Mouse (Mus musculus): ENCODE data around the gene Gne.
"Not testable (repeated sequence)": the region's sequence is repeated elsewhere in the genome, so short reads cannot be mapped to it uniquely, and the experiment has no call there.

Gene Gne

DNA sequence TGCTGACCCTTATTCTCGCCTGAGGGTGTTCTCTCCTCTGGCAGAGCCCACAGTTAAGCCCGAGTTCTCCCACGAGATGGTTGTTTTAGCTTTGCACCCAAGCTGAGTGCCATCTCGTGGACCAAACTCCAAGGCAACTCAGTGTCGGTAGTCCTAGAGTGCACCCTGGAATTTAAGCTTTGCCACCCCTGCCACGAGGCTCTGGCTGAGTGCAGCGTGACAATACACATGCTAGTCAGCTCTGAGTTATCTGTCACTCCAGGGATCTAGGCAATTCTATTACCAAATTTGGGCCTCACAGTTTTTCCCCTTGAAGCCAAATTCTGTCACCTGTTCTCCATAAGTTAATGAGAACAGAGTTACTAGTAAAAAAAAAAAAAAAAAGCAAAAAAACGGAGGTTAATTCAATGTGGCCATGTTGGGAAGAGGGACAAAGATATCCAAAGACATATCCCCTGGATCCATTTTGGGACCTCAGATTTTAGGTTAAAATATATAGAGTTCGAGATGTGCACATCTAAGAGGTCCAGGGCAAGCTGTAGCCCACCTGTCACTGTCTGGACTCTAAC, 11.0 kb downstream of the Gne start:
- DNase-seq (ENCODE audit: extremely low read depth, low read depth) = no peak

DNA sequence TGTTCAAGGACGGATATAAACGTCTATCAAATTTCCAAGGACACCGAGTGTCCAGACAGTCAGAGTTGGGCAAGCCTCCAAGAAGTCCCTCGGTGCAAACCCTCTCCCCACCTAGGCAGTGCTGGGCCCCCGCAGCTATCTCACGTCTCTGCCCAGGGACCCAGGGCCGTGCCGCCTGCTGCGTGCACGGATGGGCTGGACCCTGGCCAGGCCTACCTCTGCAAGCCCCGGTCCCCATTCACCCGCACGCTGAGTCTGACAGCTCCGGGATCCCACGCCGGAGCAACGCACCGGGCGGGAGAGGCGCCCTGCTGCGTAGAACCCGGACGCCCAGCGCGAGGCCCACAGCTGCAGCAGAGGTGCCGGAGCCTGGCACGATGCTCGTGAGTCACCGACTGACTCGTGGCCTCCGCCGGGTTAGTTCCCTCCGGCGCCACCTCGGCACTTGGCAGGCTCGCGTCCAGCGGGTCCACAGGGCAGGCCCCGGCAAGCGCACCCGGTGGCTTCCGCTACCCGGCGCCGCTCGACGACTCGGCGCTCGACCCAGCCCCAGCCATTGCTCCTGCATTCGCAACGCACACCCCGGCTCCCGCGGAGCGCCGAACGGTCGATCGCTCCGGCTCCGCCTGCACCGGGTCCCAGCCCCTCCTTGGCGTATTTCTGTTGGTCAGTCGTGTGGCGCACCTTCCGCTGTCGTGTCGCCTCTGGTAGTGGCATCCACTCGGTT, 11.7 kb downstream of the Gne start:
- DNase-seq (ENCODE audit: extremely low read depth, low read depth) = peak; percentile 73

DNA sequence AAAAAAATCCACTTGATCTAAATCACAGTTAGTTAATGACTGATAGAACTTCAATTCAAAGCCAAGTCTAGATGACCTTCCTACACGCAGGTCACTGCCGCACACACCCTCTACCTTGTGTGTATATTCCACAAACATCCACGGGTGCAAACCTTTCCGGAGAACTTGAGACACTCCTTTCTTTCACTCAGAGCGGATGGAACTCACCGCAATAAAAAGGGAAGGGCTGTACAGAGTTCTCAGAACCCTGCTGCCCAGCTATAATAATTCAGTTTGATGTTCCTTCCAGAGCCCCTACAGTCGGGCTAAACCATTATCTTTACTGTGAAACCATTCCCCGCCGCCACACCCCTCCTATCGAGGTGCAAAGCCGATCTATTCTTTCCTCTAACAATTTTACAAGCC, 12.2 kb downstream of the Gne start:
- DNase-seq (ENCODE audit: extremely low read depth, low read depth) = peak; percentile 79

DNA sequence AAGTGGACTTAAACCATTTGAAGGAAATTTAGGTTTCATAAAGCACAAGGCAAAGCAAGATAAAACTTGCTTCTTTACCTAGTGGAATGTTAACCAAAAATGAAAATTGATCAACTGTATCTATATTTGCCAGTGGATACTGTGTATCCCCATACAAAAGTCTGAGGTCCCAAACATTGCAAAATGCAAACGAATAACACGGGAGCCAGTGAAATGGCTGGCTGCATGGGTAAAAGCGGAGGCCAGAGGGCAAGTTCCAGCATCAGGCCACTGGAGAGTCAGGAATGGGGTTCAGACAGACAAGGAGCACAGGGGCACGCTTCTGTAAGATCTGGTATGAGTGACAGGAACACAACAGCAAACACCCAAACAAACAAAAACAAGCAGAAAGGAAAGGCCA, 13.3 kb downstream of the Gne start:
- no peak for DNase-seq (ENCODE audit: extremely low read depth, low read depth)

DNA sequence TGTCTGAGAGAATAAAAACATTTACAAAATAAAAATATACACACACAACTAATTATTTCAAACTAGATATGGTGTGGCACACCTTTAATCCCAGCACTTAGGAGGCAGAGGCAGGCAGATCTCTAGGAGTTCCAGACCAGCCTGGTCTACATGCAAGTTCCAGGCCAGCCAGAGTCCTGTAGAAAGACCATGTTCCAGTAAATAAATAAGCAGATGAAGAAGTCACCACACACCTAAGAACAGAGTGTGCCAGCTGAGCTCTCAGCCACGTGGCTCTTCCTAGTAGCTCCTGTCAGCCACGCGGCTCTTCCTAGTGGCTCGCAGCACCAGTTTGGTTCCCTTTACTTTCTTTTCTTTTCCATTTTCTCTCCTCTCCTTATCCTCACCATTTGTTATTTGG, 14.6 kb downstream of the Gne start:
- DNase-seq (ENCODE audit: extremely low read depth, low read depth) = no peak

DNA sequence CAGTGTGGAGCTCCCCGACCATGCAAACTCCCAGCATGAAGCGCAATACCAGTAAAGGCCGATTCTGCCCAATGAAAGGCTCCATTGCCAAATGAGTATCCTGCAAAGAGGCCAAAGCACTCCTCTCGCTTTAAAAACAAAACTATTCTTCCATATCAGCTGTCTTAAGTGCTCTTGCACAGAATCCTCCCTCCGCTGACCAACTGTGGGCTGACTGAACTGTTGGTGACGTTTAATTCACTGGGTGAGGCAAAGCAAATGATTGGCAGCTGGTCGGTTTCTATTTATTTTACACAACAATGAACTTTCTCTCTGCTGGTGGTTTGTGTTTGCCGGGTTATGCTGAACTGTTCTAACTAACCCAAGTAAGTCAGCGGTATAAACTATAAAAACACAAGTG, 15.2 kb downstream of the Gne start:
- DNase-seq (ENCODE audit: extremely low read depth, low read depth) = no peak

DNA sequence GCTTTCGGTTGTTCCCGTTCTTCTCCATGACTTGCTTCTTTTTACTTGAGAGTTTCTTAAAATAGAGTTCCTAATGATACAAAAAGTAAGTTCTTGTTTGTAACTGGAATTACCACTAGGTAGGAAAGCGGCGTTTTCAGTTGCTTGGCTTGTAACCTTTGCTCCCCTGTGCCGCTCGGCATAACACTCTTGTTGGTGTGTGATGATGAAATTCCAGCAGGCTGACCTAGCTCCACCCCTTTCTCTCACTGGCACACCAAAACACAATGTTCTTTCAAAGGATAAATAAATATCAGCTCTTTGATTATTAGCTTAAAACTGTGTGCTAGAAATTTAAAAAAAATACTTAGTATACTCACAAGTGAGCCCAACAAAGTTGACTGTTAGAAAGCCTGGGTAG, 17.1 kb downstream of the Gne start:
- DNase-seq (ENCODE audit: extremely low read depth, low read depth) = no peak

DNA sequence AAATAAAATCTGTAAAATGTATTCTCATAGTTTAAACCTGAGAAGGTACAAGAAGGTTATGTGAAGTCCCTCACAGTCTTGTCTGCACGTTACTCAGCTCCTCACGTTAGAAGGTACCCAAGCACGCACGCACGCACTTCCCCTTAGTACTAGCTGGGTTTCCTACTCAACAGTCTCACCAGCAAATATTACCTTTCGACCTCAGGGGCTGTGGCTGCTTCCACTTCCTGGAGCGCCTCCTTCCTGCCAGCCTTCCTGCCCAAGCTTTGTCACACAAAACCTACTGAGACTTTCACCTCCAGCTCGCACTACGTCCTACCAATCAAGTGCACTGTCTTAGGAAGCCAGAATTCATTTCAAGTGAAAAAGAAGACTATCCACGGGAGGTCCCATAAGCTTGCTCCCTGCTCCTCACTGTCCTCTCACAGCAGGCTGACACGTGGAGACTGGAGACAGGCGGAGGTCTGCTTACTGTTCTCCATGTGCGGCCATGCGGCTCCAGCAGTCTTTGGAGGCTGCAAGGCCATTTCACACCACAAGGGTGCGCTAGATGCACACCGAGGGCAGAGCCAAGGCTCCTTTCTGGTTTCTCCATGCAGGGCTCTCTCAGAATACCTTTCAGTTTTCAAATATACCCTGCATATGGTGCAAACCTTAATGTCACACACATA, 18.5 kb downstream of the Gne start:
- peak; percentile 57 for DNase-seq (ENCODE audit: extremely low read depth, low read depth)

DNA sequence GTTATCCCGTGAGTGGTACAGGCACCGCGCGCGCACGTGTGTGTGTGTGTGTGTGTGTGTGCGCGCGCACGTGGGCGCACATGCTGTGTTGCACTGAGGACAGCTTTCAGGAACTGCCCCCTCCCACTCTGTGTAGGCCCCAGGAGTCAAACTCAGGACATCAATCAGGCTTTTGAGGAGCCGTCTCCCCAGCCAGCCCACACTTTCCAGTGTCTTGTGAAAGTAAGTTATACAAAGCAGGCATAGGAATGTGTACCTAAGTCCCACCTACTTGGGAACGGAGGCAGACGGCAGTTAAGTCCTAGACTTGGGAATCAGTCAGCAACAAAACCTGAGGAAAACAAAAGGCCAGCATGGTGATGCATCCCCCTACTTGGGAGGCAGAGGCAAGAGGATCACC, 21.2 kb downstream of the Gne start:
- no peak for DNase-seq (ENCODE audit: extremely low read depth, low read depth)

DNA sequence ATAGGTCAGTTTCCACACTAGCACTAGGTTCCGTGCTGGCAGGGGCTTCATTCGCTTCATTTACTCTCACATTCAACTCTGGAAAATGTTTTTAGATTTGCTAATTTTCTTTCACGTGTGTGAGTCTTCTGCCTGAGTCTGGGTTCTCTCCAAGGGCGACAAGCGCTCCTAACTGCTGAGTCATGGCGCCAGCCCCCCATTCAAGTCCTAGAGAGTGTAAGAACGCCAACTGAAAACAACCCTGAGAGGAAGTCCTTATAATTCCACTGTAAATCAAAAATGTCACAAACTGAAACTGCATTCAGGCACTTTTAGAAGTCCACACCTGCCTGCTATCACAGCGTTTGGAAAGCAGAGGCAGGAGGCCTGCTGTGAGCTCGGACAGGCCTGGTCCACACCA, 21.9 kb downstream of the Gne start:
- DNase-seq (ENCODE audit: extremely low read depth, low read depth) = no peak

DNA sequence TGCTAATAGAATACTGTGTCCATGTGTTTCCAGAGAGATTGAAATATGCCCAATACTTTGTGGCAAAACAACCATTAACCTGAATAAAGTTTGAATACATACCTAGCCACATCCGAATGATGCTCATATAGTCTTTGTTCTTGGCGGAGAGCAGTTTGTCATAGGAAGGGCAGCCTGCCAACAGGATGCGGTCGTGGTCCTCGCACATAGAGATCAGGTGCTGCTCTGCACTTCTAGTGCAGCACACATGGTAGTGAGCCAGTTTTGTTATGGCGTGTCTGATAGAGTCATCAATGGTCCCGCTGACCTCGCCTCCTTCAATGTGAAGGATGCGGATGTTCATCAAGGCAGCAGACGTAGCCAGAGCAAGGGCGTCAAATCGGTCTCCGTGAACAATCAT, 24.3 kb downstream of the Gne start:
- DNase-seq (ENCODE audit: extremely low read depth, low read depth) = no peak

DNA sequence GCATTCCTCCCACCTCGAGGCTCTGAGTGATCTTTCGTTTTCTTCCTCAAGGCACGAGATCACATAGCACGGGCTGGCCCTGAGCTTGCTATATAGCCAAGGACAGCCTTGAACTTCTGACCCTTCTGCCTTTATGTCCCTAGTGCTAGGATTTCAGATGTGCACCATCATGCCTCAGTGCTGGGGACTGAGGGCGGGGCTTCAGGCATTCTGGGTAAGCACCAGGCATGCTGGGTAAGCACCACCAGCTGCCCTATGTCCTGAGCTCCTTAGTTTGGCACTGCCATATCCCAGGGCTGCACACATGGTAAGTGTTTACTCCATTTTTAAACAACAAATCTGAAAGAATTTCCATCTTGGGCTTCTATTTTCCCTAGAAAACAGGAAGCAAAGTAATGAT, 34.2 kb downstream of the Gne start:
- no peak for DNase-seq (ENCODE audit: extremely low read depth, low read depth)

DNA sequence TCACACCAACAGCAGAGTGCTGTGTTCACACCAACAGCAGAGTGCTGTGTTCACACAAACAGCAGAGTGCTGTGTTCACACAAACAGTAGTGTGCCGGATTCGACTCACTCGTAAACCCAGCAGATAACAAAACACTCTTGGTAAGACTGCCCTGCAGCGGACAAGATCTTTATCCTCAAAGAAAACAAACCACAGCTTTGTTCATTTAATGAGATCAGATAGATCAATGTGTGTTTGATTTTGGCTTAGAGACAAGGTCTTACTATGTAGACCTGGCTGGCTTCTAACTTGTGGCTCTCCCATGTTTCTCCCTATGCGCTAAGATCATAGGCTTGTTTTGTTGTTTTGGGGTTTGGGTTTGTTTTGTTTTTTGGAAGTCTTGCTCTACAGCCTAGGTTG, 37.9 kb downstream of the Gne start:
- DNase-seq (ENCODE audit: extremely low read depth, low read depth) = no peak

DNA sequence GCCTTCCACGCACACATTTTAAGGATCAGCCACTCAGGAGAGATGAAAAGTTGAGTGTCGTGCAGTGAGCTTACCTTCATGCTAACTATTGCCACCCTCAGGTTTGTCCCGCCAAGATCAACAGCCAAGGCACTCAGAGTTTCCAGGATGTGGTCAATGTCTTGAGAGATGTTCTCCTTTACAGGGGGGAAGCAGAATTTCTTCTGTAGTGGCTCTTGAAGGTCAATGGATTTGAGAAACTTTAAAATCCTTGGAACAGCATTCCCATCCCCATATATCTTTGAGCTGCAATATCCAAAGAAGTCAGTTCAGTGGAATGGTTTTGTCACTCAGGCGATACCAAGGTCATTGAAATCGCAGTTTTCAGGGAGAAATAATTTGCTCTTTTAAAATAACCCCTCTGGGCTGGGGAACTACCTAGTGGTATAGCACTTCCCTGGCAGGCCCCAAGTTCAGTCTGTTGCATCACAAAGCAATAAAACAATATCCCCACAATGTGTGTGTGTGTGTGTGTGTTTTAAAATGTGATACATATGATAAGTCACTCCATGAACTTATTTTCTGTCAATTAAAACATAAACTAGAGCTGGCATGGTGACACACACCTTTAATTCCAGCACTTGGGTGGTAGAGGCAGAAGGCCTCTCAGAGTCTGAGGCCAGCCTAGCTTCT, 39.2 kb downstream of the Gne start:
- no peak for DNase-seq (ENCODE audit: extremely low read depth, low read depth)

DNA sequence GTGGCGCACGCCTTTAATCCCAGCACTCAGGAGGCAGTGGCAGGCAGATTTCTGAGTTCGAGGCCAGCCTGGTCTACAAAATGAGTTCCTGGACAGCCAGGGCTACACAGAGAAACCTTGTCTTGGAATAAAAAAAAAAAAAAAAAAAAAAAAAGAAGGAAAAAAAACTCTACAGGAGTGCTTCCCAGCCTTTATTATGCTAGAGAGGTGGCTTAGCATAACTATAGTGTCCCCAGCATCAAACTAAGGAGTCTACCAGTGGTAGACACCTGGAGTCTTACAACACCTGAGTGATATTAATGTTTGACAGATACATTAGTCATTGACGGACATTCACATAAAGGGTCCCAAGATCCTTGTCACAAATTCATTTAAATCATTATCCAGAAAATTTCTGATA, 40.8 kb downstream of the Gne start:
- not testable (repeated sequence) for DNase-seq (ENCODE audit: extremely low read depth, low read depth)

DNA sequence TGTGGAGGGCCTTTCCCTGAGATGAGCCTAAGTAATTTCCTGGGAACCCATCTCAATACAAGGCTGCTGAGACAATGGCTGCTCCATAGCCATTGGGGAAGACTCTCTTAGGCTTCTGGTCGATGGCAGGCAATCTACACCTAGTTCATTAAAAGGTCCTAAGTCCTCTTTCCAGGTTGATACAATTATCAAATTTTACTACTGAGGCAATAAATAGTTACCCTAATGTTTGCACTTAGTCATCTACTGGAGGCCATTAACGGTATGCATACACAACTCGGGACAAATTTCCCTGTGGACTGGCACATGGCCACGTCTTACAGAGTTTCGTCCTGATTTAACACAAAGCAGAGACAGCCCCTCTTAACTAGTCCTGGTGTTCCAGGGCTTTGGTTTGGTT, 41.5 kb downstream of the Gne start:
- DNase-seq (ENCODE audit: extremely low read depth, low read depth) = no peak

DNA sequence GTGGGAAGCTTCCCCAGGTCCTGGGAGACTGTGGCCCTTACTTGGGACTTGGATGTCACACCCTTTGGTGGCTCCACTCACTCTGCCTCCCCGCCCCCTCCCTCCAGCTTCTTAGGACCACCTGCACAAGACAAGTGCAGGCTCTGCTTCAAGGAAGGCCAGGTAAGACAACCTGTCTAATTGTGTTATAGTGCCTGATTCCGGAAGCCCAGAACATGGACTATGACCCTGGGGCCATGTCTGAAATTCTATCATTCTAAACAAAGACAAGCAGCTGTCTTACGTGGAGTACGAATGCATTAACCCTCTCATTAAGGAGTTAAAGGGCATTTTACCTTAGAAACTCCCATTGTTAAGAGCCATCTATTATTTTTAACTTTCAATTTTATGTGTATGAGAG, 43.2 kb downstream of the Gne start:
- no peak for DNase-seq (ENCODE audit: extremely low read depth, low read depth)

DNA sequence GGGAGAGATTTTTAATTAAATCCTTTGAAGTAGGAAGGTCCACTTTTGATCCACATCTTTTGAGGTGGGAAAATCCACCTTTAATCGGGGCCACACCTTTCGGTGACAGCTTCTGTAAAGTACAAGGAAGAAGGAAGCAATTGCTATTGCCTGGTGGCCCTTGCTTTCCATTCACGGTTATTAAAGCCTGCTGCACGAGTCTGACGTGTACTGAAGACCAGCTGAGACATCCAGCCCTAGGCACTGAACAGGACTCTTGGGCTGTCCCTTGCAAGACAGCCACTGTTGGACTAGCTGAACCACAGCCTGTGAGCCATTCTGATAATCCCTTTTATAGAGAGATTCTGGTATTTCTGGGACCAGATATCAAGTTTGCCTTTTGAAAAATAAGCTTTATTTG, 47.5 kb downstream of the Gne start:
- no peak for DNase-seq (ENCODE audit: extremely low read depth, low read depth)

DNA sequence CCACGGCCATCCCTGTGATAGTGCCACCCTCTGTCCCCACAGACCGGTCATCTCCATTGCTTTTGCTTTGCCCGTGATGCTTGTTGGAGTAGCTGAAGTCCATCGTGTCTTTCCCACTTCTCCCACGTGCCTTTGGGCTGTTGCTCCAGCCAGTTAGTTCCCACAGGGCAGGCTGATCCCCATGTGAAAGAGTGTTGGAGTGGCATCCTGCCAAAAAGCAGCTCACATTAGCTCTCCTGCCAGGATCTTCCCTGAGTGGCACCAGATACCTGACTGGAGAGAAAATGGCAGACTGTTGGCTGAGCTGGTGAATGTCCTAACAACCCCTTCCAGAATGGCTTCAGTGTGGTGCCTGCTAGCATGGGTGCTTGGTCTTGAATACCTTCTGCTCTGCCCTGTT, 52.5 kb downstream of the Gne start:
- DNase-seq (ENCODE audit: extremely low read depth, low read depth) = no peak

DNA sequence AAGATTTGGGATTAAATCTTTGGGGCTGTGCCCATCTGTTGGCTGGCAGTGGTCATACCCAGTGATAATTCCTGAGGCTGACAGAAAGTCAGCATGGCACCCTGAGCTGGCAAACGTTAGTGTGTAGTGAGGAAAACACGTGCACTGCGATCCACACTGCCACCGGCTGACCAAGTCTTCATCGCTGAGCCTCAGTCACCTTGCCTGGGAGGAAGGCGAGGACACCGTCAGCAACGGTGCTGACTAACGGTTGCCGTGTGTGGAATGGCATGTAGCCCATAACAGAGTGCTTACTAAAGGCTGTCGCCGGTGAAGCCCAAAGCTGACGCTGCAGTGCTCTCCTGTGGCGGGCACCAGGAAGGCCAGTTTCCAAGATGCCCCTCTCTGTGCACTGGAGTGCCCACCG, 54.3 kb downstream of the Gne start:
- no peak for DNase-seq (ENCODE audit: extremely low read depth, low read depth)

DNA sequence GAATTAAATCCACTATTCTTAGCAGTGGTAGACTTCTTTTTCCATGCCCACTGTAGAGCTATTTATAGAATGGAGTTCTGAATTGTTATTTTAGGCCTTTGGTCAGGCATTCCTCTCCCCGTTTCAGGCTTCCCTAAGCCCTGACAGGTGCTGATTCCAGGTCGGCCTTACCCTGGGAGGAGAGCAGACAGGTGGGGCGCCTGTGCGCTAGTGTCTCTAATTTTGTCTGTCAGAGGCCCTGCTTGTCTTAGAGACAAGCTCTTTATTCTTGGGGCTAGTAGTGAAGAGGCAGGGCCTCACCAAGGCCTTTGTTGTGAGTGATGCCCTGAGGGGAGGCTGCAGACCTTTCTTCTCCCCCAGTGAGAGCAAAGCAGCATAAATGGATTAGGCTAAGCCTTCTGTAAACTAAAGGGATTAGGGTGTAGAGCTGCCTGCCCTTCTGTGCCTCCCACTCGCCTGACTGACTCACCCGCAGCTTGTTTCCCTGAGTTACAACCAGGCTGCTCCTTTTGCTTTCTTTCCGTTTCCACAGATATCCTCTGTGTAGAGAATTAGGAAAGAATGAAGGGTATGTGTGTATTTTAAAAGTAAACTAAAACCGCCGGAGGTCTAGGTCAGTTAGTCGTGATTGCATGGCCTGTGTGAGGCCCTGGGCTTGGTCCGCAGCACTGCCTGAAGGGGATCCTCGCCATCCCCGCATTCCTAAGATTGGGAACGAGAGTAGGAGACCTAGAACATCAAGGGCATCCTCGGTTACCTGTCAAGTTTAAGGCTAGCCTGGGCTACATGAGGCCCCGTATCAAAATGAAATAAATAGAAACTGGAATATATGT, 55.5 kb downstream of the Gne start:
- no peak for DNase-seq (ENCODE audit: extremely low read depth, low read depth)

DNA sequence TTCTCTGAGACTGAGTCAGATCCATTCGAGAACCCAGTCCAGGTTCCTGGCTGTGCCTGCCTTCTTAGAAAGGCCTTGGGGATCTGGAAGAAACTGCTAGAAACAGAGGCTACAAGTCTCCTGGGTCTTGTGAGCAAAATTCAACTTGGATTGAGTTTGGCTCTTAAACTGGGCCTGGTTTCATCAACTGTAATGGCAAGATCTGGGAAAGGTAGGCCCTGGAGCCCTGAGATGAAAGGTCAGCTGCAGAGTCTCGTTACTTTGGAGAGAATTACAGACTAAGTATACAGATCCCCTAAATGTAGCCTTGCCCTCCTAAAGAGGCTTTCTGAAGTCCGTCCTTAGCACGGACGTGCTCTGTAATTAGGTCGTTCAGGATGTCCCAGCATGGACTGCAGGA, 58.4 kb downstream of the Gne start:
- DNase-seq (ENCODE audit: extremely low read depth, low read depth) = no peak
